Mouse (Mus musculus): Measurements from ENCODE around the gene Zfp111.

DNA sequence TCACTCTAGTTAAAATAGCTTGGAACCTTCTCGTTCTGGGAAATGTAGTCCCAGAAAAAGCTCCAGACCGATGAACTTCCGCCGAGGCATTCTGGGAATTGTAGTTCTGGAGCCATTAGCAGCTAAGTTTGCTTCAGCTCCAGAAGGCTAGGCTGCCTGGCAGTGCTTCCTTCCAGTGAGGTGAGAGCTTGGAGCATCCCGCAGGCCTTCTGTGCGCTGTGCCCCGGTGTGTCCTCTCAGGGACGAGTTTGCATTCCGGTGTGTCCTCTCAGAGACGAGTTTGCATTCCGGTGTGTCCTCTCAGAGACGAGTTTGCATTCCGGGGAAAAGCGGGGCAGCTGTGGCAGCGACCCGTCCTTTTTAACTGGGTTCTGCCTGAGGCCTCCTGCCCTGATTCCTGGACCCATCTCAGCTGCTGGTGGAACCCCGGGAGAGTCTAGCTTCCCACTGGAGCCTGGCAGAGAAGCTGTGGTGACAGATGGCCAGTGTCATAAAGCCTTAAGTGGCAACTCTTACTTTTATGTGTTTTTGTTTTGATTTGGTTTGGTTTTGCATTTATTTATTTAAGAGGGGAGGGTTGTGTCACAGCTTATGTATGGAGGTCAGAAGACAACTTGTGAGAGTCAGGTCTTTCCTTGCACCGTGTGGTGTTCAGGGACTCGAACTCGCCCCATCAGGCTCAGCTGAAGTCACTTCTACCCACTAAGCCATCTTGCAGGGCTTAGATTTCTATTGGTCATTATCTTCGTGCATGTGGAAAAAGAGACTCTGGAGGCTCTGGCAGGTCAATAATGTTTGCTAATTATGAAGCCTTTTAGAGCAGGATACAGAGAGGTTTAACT, 43.6 kb upstream of the Zfp111 start, which contains the start of gene Zfp108:
- TF ChIP-seq POLR2A (IDR thresholded peaks at IDR 0.05; ENCODE audit: insufficient read depth, low read length) (no peak), CTCF (IDR thresholded peaks at IDR 0.05; ENCODE audit: low read depth, low read length) (no peak), EP300 (IDR thresholded peaks at IDR 0.05; ENCODE audit: insufficient read depth, low read depth, low read length) (no peak)

Data from ES-Bruce4 (cell line).